Mouse (Mus musculus): ENCODE measurements around the gene Snrpd3.
"Not testable (repeated sequence)": the region's sequence is repeated elsewhere in the genome, so short reads cannot be mapped to it uniquely, and the experiment has no call there.

Snrpd3 gene

GRCm38 (mm10) chr10:75501641-75502040, 15.7 kb upstream of the Snrpd3 start:
- DNase-seq (ENCODE audit: low spot score in 2 of 2): no peak

GRCm38 (mm10) chr10:75503692-75504091, 13.7 kb upstream of the Snrpd3 start:
- no peak for DNase-seq (ENCODE audit: low spot score in 2 of 2)

GRCm38 (mm10) chr10:75504234-75505129, 12.9 kb upstream of the Snrpd3 start:
- DNase-seq (ENCODE audit: low spot score in 2 of 2): peak; percentile 33 to 52

- DNase-seq (ENCODE audit: low spot score in 2 of 2): no peak
Observed at GRCm38 (mm10) chr10:75505130-75505495, 12.2 kb upstream of the Snrpd3 start.

- DNase-seq (ENCODE audit: low spot score in 2 of 2): not testable (repeated sequence)
Observed at GRCm38 (mm10) chr10:75505928-75506327, 11.4 kb upstream of the Snrpd3 start.

GRCm38 (mm10) chr10:75510446-75510845, 6.9 kb upstream of the Snrpd3 start:
- DNase-seq (ENCODE audit: low spot score in 2 of 2): peak in 1 of 2 experiments; percentile 40

- no peak for DNase-seq (ENCODE audit: low spot score in 2 of 2)
Observed at GRCm38 (mm10) chr10:75511060-75511459, 6.3 kb upstream of the Snrpd3 start.

- DNase-seq (ENCODE audit: low spot score in 2 of 2): no peak
Observed at GRCm38 (mm10) chr10:75511897-75512296, 5.5 kb upstream of the Snrpd3 start.

GRCm38 (mm10) chr10:75512796-75513195, 4.6 kb upstream of the Snrpd3 start:
- no peak for DNase-seq (ENCODE audit: low spot score in 2 of 2)

GRCm38 (mm10) chr10:75513306-75514067, 3.9 kb upstream of the Snrpd3 start:
- DNase-seq (ENCODE audit: low spot score in 2 of 2): no peak

GRCm38 (mm10) chr10:75514361-75514760, 3.0 kb upstream of the Snrpd3 start:
- DNase-seq (ENCODE audit: low spot score in 2 of 2): no peak

GRCm38 (mm10) chr10:75515216-75516037, 1.9 kb upstream of the Snrpd3 start:
- DNase-seq (ENCODE audit: low spot score in 2 of 2): no peak

- DNase-seq (ENCODE audit: low spot score in 2 of 2): no peak
Observed at GRCm38 (mm10) chr10:75516038-75516723, 1.2 kb upstream of the Snrpd3 start.

- DNase-seq (ENCODE audit: low spot score in 2 of 2): no peak
Observed at GRCm38 (mm10) chr10:75516724-75517072, 653 bp upstream of the Snrpd3 start.

GRCm38 (mm10) chr10:75517758-75518143, 400 bp downstream of the Snrpd3 start, which contains the start of gene Gucd1:
TSS of gene Gucd1 (minus strand) at chr10:75517972.
- peak; percentile 97 for DNase-seq (ENCODE audit: low spot score in 2 of 2)

GRCm38 (mm10) chr10:75520581-75520980, 3.2 kb downstream of the Snrpd3 start:
- DNase-seq (ENCODE audit: low spot score in 2 of 2): no peak

- DNase-seq (ENCODE audit: low spot score in 2 of 2): no peak
Observed at GRCm38 (mm10) chr10:75521643-75522042, 4.3 kb downstream of the Snrpd3 start.

GRCm38 (mm10) chr10:75525450-75525849, 8.1 kb downstream of the Snrpd3 start:
- not testable (repeated sequence) for DNase-seq (ENCODE audit: low spot score in 2 of 2)

- DNase-seq (ENCODE audit: low spot score in 2 of 2): no peak
Observed at GRCm38 (mm10) chr10:75530322-75530721, 13.0 kb downstream of the Snrpd3 start.

- no peak for DNase-seq (ENCODE audit: low spot score in 2 of 2)
Observed at GRCm38 (mm10) chr10:75531532-75532090, 14.3 kb downstream of the Snrpd3 start.

- DNase-seq (ENCODE audit: low spot score in 2 of 2): no peak
Observed at GRCm38 (mm10) chr10:75534216-75534615, 16.9 kb downstream of the Snrpd3 start.

All from urinary bladder, postnatal 36 days (tissue).